Mouse (Mus musculus): ENCODE measurements at regions not wholly inside any gene's neighbourhood (a gene's known extent, or its start where the extent isn't known, plus 50 kb on each side); places are given as distances from the start of the nearest gene placed in this dataset.
A peak's percentile ranks its signal among the peaks of the same experiment; 100 is the strongest.

DNA sequence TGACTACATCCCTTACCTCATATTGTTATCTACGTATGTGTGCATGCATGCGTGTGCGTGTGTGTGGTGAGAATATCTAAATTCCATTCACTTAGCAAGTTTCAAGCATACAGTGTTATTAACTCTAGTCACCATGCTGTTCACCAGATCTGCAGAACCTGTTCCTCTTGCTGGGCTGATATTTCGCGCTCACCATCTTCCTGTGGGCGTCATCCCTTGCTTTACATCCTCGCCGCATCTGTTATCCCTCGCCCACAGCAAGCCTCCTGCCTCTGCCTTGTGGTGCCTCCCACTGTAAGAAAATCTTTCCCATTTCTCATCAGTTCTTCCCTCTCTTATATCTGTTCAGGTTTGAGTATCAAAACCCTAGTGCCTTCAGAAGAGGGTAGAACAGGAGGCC, 124.4 kb upstream of the Atp2b1 start:
- no peak for DNase-seq

- no peak for DNase-seq
Measured at GRCm38 (mm10) chr10:98790456-98790855, 123.8 kb upstream of the Atp2b1 start.

DNA sequence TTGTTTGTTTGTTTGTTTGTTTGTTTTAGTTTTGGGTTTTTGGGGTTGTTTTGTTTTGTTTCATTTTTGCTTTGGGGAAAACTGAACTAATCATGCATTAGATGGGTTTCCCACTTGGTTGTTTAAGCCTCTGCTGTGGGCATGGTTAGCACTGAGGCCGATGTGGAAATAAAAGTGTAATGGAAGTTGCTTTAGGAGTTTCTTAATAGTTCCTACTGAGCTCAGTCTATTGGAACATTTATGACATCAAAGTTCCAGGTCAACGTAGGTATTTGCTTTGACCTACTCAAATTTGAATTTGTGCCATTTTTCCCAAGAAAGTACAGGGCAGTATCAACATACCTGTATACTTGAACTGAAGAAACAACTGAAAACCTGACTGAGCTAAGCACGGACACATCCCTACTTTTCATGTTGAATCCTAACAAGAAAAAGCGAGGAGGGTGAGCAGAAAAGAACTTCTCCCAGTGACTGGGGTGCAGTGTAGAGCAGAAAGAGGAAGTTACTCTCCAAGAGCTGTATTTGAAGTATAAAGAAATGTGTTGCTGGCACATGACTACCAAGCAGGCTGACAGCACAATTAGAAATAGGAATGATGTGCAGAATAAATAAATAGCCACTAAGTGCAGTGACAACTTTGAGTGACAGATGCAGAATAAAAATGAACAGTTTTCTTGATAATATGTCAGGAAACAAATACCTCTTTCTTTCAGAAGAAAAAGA, 122.0 kb upstream of the Atp2b1 start:
- no peak for DNase-seq

GRCm38 (mm10) chr10:98793926-98794536, 120.2 kb upstream of the Atp2b1 start:
- DNase-seq, result no peak

DNA sequence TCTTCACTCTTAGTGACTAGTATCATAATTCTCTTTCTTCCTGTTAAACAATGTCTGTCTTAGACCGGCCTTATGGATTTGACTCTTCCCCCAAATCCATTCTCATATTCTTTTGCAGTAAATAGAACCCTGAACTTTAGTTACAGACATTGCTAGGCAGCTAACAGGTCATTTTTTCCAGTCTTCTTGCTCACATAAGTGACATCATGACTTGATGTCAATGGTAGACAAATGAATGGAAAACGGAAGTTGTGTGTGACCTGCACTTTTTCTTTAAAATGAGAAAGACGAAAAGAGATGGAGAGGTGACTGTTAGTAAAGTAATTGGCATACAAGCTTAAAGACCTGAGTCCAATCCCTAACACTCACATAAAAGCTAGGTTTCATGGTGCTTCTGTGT, 118.2 kb upstream of the Atp2b1 start:
- DNase-seq, result no peak

DNA sequence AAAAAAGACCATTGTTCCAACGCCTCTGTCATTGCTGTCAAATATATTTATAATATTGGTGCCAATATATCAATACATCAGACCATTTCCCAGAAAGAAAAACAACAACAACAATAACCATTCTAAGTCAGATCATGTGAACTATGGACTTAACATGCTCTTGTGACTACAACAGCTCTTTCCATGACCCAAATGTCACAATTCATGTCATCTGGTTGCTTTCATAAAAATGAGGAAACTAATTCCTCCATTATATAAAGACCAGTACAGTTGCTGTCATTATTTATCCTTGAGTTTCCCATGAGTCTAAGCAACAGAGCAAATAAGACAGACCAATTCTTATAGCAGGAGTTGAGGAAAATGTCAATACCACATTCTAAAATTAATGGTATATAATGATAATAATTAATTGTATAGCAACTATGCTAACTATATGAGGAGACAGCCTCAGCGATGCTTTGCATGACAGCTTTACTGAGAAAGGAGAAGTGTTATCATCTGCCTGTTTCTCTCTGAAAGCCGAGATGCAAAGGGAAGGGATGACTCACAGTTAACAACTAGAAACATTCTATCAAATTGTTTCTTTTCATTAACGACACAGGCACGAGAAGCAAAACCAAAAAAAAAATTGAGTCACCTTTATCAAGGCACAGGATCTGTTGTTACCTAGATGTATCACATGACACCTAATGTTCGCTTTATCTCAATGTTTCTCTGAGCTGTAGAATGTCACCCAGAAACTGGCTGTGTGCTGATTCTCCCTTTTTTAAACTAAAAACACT, 115.4 kb upstream of the Atp2b1 start:
- no peak for DNase-seq

GRCm38 (mm10) chr10:98799830-98800229, 114.4 kb upstream of the Atp2b1 start:
- no peak for DNase-seq

DNA sequence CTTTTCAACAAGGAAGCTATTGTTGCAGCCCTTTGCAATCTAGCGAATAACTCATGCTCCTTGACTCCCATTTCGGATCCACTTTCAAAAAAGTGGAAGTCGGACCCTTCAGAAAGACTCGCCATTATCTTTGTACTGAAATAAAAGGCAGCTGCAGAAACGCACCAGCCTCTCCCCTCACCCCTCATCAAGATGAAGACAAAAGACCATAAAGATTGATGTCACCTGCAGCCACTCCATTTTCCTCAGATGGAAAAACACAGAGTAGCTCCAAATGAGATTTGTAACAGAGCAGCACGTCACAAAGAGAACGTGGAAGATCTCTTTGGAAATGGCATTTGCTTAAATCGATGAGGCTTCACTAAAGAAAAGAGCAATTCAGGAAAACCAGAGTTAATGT, 113.3 kb upstream of the Atp2b1 start:
- no peak for DNase-seq

DNA sequence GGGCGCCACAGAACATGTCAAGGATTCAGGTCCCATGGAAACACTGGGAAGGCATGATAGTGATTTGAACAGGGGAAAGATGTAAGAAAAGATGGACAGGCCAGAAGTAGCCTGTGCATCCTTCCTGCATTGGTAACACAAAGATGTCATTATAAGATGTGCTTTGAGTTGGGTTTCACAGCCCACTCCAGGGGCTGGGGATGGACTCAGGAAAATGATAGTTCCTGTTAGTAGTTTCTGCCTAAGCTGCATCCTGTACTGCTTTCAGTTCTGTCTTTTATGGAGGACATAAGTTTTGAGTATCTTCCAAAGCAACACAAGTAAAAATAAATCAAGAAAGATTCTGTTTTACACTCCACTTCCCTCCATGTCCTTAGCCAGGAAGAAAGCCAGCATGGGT, 109.2 kb upstream of the Atp2b1 start:
- DNase-seq, result no peak

GRCm38 (mm10) chr10:98806798-98807535, 107.2 kb upstream of the Atp2b1 start:
- DNase-seq, result no peak

DNA sequence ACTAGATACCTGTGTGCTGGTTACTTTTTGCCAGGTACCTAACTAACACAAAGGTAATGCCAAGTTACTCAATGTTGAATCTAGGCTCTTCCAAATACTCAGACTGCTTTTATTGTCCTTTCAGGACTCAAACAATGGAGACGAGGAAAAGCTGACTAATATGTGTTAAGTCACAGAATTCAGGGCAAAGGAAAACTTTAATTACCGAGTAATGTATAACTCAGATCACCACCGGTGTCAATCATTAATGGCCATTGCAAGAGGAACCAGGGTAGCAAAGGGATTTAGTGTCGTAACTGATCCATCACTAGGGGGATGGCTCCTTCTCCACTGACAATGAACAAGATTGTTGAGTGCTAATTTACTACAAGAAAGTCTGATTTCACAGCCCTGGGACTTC, 105.6 kb upstream of the Atp2b1 start:
- DNase-seq, result no peak

- DNase-seq, result no peak
Measured at GRCm38 (mm10) chr10:98829051-98829450, 85.2 kb upstream of the Atp2b1 start.

- DNase-seq, result peak; percentile 22 to 30
Measured at GRCm38 (mm10) chr10:98831488-98831887, 82.7 kb upstream of the Atp2b1 start.

DNA sequence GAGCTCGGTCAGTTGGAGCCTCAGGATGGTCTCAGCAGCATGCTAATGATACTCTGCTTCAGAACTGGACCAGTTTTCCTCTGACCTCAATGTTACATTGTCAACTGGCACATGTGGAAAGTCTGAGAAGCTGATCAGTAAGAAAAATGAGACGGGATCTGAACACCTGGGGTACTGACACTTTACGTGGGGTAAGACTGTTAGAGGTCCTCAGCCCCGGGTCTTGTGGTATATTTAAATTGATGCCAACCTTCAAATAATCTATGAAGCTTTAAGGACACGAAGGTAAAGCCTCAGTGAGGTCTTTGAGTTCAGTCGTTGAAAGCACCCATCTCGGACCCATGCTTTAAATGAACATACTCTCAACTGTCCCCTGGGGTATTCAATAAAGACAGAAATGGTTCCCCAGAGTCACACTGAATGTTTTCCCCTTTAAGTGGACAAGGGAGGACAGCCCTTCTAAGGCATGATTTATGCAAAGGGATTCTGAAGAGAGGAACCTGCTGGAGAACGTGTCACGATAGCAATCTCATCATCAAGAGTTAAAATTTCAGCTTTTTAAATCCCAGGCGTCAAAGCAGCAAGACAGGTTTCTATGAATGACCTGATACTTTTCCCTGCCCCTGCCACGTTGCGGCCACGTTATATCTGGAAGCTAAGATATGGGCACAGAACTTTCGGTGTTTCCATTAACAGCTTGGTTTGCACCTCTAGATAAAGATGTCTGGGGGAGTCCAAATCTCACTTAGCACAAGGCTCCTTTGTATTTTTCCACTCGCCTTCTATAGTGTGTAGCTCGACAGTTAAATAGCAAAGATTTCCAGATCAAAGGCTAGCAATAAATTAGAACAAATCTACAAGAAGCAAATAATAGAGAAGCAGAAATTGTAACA, 76.7 kb upstream of the Atp2b1 start:
- DNase-seq, result no peak

DNA sequence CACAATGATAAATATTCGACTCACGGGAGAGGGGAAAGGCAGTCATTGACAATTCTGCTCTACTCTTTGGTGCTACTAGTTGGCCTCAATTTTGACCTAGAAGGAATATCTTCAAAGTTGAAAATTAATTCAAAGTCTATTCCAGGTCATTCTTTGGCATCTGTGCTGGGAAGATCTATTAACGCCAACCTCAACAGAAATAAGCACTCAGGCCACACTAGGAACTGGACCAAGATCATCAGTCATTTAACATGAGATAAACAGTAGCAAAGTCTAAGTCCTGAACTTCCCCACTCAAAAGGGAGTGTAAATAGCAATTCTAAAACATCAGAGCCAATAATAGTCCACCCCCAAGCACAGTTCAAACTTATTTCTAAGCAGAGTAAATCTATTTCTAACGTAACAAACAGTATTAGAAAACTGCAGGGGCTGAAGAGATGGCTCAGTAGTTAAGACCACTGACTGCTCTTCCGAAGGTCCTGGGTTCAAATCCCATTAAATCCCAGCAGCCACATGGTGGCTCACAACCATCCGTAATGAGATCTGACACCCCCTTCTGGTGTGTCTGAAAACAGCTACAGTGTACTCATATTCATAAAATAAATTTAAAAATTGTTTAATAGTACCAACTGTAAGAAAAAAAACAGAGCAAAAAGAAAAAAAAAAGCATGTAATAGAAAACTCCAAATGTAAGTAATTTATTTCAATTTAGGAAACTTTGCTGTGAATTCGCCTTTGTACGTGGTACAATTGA, 75.1 kb upstream of the Atp2b1 start:
- DNase-seq, result no peak

GRCm38 (mm10) chr10:98839963-98840362, 74.2 kb upstream of the Atp2b1 start:
- no peak for DNase-seq

GRCm38 (mm10) chr10:98840411-98840810, 73.8 kb upstream of the Atp2b1 start:
- no peak for DNase-seq

GRCm38 (mm10) chr10:98840957-98841831, 73.0 kb upstream of the Atp2b1 start:
- DNase-seq, result no peak

GRCm38 (mm10) chr10:98841860-98842259, 72.3 kb upstream of the Atp2b1 start:
- no peak for DNase-seq

DNA sequence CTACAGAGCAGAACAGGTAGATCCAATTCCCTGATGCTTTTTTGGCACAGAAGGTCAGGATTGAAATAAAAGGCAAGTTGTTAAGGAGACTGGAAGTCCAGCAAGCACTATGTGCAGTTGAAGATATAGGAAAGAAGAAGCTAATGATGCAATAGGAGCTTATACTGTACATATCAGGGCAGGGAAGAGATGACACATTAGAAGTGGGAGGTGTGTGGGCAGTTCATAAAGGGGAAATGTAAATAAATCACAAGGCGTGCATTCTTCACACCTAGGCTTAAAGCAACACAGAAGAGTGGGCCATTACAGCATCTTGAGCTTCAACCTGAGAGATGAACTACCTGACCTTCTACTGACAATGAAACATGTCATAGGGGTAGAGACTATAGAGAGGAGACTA, 71.5 kb upstream of the Atp2b1 start:
- no peak for DNase-seq

All from kidney, postnatal 4 days (tissue).